Mouse (Mus musculus) T-cell, adult 66 days (primary cell): Measurements from ENCODE around the gene Gm11492. TPM values are rescaled to one million over a fixed set of nuclear protein-coding genes. Genes with fewer than 3 reads are reported as not detected.

Experiments used
- total RNA-seq, 2 experiments: library from RNA; stranded (reverse); gene quantifications; 3 replicates in 1 of 2; 4 replicates in 1 of 2; pipeline ENCODE4 v1.2.4; 2023

Gm11492 gene
- not detected for total RNA-seq

GRCm38 (mm10) chr11:87566501-87566900 is at the start of gene Gm11492:
Gene Gm11492 (plus strand): TSS chr11:87566653.

GRCm38 (mm10) chr11:87568255-87568953 is 2.0 kb downstream of the Gm11492 start, which contains the start of gene Sept4:
Gene Sept4 (plus strand): TSS chr11:87568903.

GRCm38 (mm10) chr11:87591526-87592353 is 25.3 kb downstream of the Gm11492 start, which contains the start of gene Mtmr4:
Gene Mtmr4 (plus strand): TSS chr11:87592162.

GRCm38 (mm10) chr11:87616790-87617474 is 50.5 kb downstream of the Gm11492 start, which contains the start of gene Hsf5:
Gene Hsf5 (plus strand): TSS chr11:87617164.

Other genes with a start within 250 kb of the Gm11492 start
- gene Ppm1e, start 207.6 kb upstream of the Gm11492 start, total RNA-seq: under 1 TPM; 0.77 to 0.90 TPM
- gene Rad51c, start 161.7 kb upstream of the Gm11492 start, total RNA-seq: 1 to 10 TPM; 2.6 to 2.9 TPM
- gene Tex14, start 161.6 kb upstream of the Gm11492 start, total RNA-seq: 1 to 10 TPM; 2.0 to 2.5 TPM
- 1 to 10 TPM; 1.5 to 4.0 TPM for gene Sept4, start 2.2 kb downstream of the Gm11492 start, total RNA-seq
- 10 to 100 TPM; 24.7 to 26.3 TPM for gene Mtmr4, start 25.5 kb downstream of the Gm11492 start, total RNA-seq
- under 1 TPM in 1 of 2 experiments, not detected in 1; 0.12 TPM for gene Hsf5, start 50.5 kb downstream of the Gm11492 start, total RNA-seq
- gene Rnf43, start 96.1 kb downstream of the Gm11492 start, total RNA-seq: 1 to 10 TPM; 6.7 TPM
- 100 to 1,000 TPM; 157 to 160 TPM for gene Supt4a, start 170.9 kb downstream of the Gm11492 start, total RNA-seq
- 1 to 10 TPM; 4.4 to 7.1 TPM for gene Tspoap1, start 193.9 kb downstream of the Gm11492 start, total RNA-seq
- 1 to 10 TPM in 1 of 2 experiments, under 1 TPM in 1; 0.24 to 1.1 TPM for gene Mpo, start 226.9 kb downstream of the Gm11492 start, total RNA-seq